Mouse (Mus musculus) spleen, adult 2 months (tissue): Measurements from ENCODE around the gene Pbx4. TPM values are rescaled to one million over a fixed set of nuclear protein-coding genes. Genes with fewer than 3 reads are reported as not detected.

Experiments used
- DNase-seq, 2 experiments: peaks; one replicate each; pipeline versions ENCODE4 v3.0.0 to v3.0.0-alpha.2; 2012 to 2021; ENCODE audit warnings: low spot score in 2 of 2, low read depth in 1 of 2
- H3K27ac ChIP-seq: fragments of 200-500 bp; 2 replicates; pipeline ENCODE4 v1.5.1; 2012; ENCODE audit warnings: low read length, inconsistent platforms; ENCODE audit not compliant: insufficient read depth
- H3K27me3 ChIP-seq: fragments of 200-500 bp; 2 replicates; pipeline ENCODE4 v1.6.1; 2012; ENCODE audit warnings: mild to moderate bottlenecking, moderate library complexity, low read length, inconsistent platforms; ENCODE audit not compliant: control insufficient read depth, insufficient read depth
- H3K36me3 ChIP-seq: fragments of 200-500 bp; 2 replicates; pipeline ENCODE4 v1.6.1; 2012; ENCODE audit warnings: mild to moderate bottlenecking, low read length, inconsistent platforms; ENCODE audit not compliant: control insufficient read depth, insufficient read depth
- H3K4me1 ChIP-seq: fragments of 200-500 bp; 2 replicates; pipeline ENCODE4 v1.6.1; 2011; ENCODE audit warnings: inconsistent platforms; ENCODE audit not compliant: control insufficient read depth, insufficient read depth, insufficient read length
- H3K4me3 ChIP-seq: fragments of 200-500 bp; 2 replicates; pipeline ENCODE4 v1.5.1; 2011; ENCODE audit warnings: mild to moderate bottlenecking, inconsistent platforms; ENCODE audit not compliant: insufficient read depth, insufficient read length; ENCODE audit errors: extremely low read depth
- CTCF ChIP-seq: fragments of 200-500 bp; IDR thresholded peaks from 2 replicates; pipeline ENCODE4 v1.5.1; 2011; ENCODE audit warnings: mild to moderate bottlenecking, inconsistent platforms; ENCODE audit not compliant: insufficient read depth, insufficient read length, insufficient replicate concordance; ENCODE audit errors: extremely low read depth
- POLR2A ChIP-seq: fragments of 200-500 bp; IDR thresholded peaks from 2 replicates; pipeline ENCODE4 v1.6.1; 2011; ENCODE audit warnings: low read depth, low read length, inconsistent platforms
- WGBS: fragments of 180-500 bp; shearing (Covaris S2); methylation state at CpG from one replicate; pipeline ENCODE4 v1.1.7; 2018; 5-methylcytosine and 5-hydroxymethylcytosine counted together
- polyA plus RNA-seq: library from polyadenylated mRNA; depleted of rRNA; stranded (reverse); fragments of >200 nt; gene quantifications from 2 replicates; pipeline ENCODE4 v1.2.3, GENCODE M21; 2012

Pbx4 gene
- polyA plus RNA-seq, 1 experiment = 10.7 TPM

GRCm38 (mm10) chr8:69870907-69871306, 38.6 kb downstream of the Pbx4 start:
- Histone ChIP-seq H3K27ac (no peak overlapping the region), H3K36me3 (no peaks in the 10 kb centered on the region), H3K27me3 (no peaks in the 10 kb centered on the region), H3K4me3 (no peak overlapping the region), H3K4me1 (no peaks in the 10 kb centered on the region)
- 84% methylated on average over 6 of the region's 6 CpGs for WGBS
- DNase-seq = no peak
- no peak for TF ChIP-seq CTCF
- no peak for TF ChIP-seq POLR2A

DNA sequence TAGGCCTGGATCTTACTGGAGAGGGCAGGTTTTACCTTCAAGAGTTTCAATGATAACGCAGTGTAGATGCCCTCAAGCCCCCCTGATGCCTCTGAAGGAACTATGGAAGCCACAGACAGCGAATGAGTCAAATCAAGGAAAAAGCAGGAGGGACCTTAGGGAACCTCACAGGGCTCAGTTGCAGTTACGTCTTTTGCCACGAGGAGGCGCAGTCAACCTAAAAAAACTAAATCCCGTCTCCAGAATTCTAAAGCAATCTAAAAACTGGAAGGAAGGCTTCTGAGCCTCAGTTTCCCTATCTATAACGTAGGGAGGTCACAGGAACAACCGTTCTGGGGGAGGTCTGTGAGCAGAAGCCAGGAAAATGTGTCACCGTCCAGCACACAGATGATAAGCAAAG, 41.9 kb downstream of the Pbx4 start:
- H3K27ac ChIP-seq = no peak overlapping the region
- no peak overlapping the region for H3K4me3 ChIP-seq
- 14% methylated on average over 9 of the region's 9 CpGs for WGBS
- no peaks in the 10 kb centered on the region for H3K4me1 ChIP-seq
- DNase-seq = peak in 1 of 2 experiments; percentile 39
- no peaks in the 10 kb centered on the region for H3K27me3 ChIP-seq
- H3K36me3 ChIP-seq = no peaks in the 10 kb centered on the region
- TF ChIP-seq POLR2A (no peak), CTCF (peak; percentile 58; the same call in 1 of the 2 replicates)

DNA sequence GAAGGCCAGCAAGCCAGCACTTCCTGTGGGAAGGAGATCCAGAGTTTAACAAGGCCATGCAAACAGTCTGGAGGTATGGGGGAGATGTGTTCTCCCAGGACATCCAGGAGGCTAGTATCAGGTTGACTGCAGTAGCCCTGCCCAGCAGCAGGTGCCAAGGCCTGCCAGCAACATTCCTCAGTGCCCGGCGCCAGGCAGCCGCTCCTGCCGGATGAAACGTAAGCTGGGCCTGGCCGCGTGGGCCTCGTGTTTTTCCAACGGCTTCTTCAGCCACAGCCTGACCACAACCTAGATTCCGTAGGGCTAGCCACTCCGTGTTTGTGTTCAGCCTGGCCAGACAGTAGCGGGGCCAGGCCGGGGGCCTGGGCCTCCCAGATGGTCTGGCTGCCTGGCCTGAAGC, 42.4 kb downstream of the Pbx4 start:
- Histone ChIP-seq H3K27me3 (peaks cover 3% of the 10 kb centered on the region; the same call in 1 of the 2 replicates), H3K4me3 (no peak overlapping the region), H3K36me3 (no peaks in the 10 kb centered on the region), H3K27ac (no peak overlapping the region), H3K4me1 (no peaks in the 10 kb centered on the region)
- TF ChIP-seq POLR2A (no peak), CTCF (no peak)
- DNase-seq = no peak
- WGBS = 91% methylated on average over 13 of the region's 13 CpGs

- TF ChIP-seq CTCF = no peak
- no peak for TF ChIP-seq POLR2A
- no peak for DNase-seq
- Histone ChIP-seq H3K27me3 (peaks cover 8% of the 10 kb centered on the region), H3K36me3 (no peaks in the 10 kb centered on the region), H3K4me1 (no peaks in the 10 kb centered on the region; the same call in 1 of the 2 replicates), H3K4me3 (no peak overlapping the region), H3K27ac (no peak overlapping the region)
- 61% methylated on average over 10 of the region's 10 CpGs for WGBS
Measured at GRCm38 (mm10) chr8:69876097-69876496, 43.8 kb downstream of the Pbx4 start.

DNA sequence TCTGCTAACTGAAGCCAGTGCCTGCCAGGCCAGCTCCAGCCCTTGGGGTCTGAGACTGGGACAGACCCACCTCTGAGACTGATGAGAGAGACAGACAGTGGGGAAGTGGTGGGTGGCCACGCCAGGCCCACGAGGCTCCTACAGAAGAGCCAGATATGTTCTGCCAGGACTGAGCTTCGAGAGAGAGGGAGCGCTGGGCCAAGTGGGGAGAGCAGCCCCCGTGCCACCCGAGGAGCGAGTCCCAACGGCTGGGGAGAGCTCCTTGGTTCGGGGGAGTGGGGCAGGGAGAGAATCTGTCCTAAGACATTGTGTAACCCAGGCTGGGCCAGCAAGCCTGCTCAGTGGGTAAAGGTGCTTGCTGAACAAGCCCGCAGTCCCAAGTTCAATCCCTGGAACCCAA, 44.7 kb downstream of the Pbx4 start:
- no peaks in the 10 kb centered on the region for H3K36me3 ChIP-seq
- H3K4me1 ChIP-seq = peaks cover 6% of the 10 kb centered on the region; the same call in 1 of the 2 replicates
- no peak overlapping the region for H3K27ac ChIP-seq
- H3K4me3 ChIP-seq = no peak overlapping the region
- H3K27me3 ChIP-seq = peaks cover 16% of the 10 kb centered on the region
- TF ChIP-seq CTCF (no peak), POLR2A (no peak)
- no peak for DNase-seq
- 85% methylated on average over 10 of the region's 10 CpGs for WGBS

GRCm38 (mm10) chr8:69877396-69877795, 45.1 kb downstream of the Pbx4 start:
- TF ChIP-seq CTCF = no peak
- no peak for TF ChIP-seq POLR2A
- H3K27me3 ChIP-seq = peaks cover 20% of the 10 kb centered on the region
- no peaks in the 10 kb centered on the region for H3K36me3 ChIP-seq
- H3K4me3 ChIP-seq = no peak overlapping the region
- no peak for DNase-seq
- 87% methylated on average over 4 of the region's 4 CpGs for WGBS
- peaks cover 10% of the 10 kb centered on the region; the same call in 1 of the 2 replicates for H3K4me1 ChIP-seq
- no peak overlapping the region for H3K27ac ChIP-seq

DNA sequence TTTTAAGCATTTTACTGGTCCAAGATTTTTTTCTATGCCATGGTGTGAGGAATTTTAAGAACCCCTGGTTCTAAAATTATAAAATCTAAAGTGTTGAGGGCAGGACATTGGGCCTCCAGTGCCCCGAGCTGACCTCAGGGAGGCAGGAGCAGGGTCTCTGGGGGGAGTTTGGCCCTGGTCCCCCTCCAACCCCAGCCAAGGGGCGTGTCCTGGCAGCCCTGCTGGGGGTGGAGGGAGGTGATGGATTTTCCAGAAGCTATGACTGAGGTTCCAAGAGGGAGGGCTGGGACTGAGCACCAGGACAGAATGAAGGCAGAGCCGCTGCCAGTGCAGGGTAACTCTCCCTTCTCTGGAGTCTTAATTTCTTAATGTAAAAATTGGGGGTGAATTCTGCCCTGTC, 45.7 kb downstream of the Pbx4 start:
- H3K27me3 ChIP-seq = peaks cover 24% of the 10 kb centered on the region
- 80% methylated on average over 3 of the region's 3 CpGs for WGBS
- H3K4me1 ChIP-seq = peaks cover 12% of the 10 kb centered on the region; the same call in 1 of the 2 replicates
- TF ChIP-seq POLR2A (no peak), CTCF (no peak)
- no peak overlapping the region for H3K4me3 ChIP-seq
- no peak for DNase-seq
- no peaks in the 10 kb centered on the region for H3K36me3 ChIP-seq
- no peak overlapping the region for H3K27ac ChIP-seq
